Mouse (Mus musculus) myocyte (in vitro differentiated cells): ENCODE results near the gene Hspb7.

Experiments
- MYOG ChIP-seq, 3 experiments: IDR thresholded peaks; one replicate each; pipeline ENCODE4 v1.6.1; 2011; ENCODE audit warnings: control low read depth in 2 of 3, low read depth in 2 of 3, mild to moderate bottlenecking in 2 of 3; ENCODE audit not compliant: insufficient read length in 2 of 3, control insufficient read depth in 1 of 3, insufficient read depth in 1 of 3
- TCF12 ChIP-seq: IDR thresholded peaks from one replicate; pipeline ENCODE4 v1.6.1; 2011; ENCODE audit warnings: mild to moderate bottlenecking, control low read depth; ENCODE audit not compliant: poor library complexity, insufficient read depth, severe bottlenecking
- USF1 ChIP-seq: IDR thresholded peaks from one replicate; pipeline ENCODE4 v1.6.1; 2011; ENCODE audit warnings: low read depth, mild to moderate bottlenecking, control low read depth, moderate library complexity

DNA sequence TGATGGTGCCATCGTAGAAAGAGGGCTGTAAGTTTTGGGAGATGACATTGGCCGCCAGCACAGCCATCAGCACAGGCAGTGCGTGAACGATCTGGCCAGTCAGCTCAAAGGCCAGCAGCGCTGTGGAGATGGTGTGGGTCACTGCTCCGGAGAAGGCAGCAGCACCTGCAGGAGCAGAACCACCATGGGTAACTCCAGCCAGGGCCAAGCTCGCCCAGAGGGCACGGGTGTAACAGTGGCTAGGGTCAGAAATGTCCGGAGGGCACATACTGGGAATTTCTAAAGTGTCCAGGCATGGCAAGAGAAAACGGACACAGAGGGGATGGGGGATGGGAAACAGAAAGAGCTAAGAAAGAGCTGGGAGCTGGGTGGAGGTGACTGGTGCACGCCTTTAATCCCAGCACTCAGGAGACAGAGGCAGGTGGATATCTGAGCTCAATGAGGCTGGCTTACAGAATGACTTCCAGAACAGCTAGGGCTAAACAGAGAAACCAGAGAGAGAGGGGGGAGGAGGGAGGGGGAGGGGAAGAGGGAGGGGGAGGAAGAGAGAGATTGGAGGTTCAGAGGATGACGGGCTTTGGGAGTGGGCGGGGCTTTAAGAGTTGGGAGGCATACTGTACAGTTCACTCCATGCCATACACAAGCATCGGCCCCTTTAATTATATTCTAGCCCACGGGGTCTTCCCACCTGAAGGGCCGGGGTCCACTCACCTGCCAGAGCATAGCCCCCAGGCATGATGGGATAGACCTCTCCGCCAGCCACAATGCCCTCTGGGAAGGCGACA lies 31.0 kb upstream of the Hspb7 start:
- TF ChIP-seq TCF12 (no peak), USF1 (no peak), MYOG (IDR thresholded peaks at IDR 0.05; ENCODE audit: control insufficient read depth in 1 of 3, insufficient read depth in 1 of 3, insufficient read length in 2 of 3, low read depth in 2 of 3) (no peak)
